Mouse (Mus musculus): Measurements from ENCODE around the gene Dmd.

DNA sequence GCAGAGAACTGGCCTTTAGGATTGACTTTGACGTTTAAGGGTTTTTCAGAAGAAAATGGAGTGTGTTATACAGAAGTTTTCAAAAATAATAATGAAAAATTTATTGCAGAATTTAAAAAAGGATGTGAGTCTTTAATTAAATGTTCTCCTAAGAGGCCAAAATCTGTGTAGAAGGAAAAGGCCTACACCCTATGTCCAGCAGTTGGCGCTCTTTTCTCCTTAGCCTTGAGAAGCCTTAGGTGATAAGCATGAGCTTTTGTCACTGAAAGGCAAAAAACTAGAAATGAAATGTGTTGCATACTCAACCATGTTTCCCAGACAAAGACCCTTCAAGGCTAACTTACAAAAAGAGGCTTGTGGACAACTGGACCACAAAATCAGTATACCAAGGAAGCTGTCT lies 2222.6 kb downstream of the Dmd start:
- TF ChIP-seq POLR2A (IDR thresholded peaks at IDR 0.05; ENCODE audit: borderline replicate concordance, control insufficient read depth, low read depth, low read length) (no peak), CTCF (IDR thresholded peaks at IDR 0.05; ENCODE audit: control insufficient read depth, insufficient read depth, low read length) (no peak)

Measured in bone marrow, adult 2 months (tissue).